Mouse (Mus musculus) kidney, postnatal 25 days (tissue): Measurements from ENCODE around the gene BC048679.
"Not testable (repeated sequence)": the region's sequence is repeated elsewhere in the genome, so short reads cannot be mapped to it uniquely, and the experiment has no call there.

Source experiments
- DNase-seq, 2 experiments: peaks; one replicate each; pipeline ENCODE4 v3.0.0; 2021; ENCODE audit warnings: mixed read lengths in 2 of 2

Gene BC048679

GRCm38 (mm10) chr7:81498181-81498580 is at the start of gene BC048679:
Gene BC048679, minus strand, starts transcription at chr7:81498281.
- DNase-seq: no peak

GRCm38 (mm10) chr7:81542934-81543333 is 44.9 kb upstream of the BC048679 start:
- DNase-seq: no peak

DNA sequence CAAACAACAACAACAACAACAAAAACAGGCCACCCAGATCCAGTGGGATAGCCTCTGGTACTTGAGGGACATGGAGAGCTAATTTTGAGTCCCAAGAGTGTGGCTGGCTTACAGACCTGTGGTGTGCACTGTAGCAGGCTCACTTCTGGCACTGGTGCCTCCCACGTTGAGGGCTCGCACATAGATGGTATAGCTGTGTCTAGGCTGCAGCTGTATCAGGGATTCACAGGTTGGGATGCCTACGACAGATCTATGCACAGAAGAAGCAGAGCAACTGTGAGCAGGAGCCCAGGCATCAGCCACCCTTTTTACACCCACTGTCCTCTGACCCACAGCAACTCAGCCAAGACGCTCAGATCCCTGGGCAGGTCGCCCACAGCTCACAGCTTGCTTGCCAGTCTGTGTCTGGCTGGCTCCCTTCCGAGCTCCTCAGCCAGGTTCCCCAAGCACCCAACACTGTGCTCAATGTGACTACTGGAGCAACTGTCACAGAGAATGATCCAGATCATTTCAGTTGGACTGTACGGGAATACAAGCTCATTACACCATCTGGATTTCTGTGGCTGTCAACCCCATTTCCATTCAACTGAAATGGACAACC is 43.9 kb upstream of the BC048679 start:
- peak; percentile 35 to 66 for DNase-seq

DNA sequence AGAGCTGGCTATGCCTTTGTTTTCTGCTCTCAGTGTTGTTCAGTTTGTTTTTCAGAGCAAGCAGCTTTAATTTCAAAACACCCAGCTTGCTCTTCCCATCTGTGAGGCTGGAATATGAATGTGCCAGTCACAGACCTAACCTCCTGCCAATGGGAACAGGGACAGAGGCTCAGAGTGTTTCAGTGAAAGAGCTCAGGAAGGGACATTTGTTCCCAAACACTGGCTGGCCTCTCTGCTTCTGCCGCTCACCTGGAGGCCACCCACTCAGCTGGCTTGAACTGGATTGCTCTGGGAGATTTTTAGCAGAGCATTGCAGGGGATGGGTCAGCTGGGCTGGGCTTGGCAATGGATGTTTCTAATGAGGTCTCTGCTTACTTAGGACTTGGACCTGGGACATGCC is 42.9 kb upstream of the BC048679 start:
- no peak for DNase-seq

- DNase-seq: no peak
Measured at GRCm38 (mm10) chr7:81539565-81539964, 41.5 kb upstream of the BC048679 start.

DNA sequence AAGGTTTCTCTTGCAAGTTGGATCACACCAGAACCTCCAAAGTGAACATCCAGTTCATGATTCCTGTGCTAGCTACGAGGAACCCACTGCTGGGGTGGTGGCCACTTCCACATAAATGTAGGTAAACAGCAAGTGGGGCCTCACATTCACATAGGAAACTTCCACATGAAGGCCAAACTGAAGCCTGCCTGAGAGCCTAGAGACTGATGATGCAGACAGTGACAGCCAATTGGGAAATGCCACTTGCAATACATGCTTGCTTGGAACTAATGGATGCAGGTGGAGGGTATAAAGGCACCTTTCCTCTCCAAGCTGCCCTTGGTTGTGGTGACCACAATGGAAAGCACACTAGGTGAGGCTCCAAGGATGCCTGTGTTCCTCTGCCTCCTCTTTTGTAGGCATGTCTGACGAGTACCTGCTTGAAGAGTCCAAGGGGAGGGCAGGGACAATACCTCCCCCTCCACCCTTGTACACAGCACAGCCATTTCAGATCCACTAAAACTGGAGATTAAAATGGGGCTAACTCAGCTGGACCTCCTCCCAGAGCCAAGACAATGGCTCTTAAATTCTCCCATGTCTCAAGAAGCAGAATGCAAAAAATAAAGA is 40.1 kb upstream of the BC048679 start:
- peak in 1 of 2 experiments; percentile 7 for DNase-seq

GRCm38 (mm10) chr7:81536478-81536877 is 38.4 kb upstream of the BC048679 start:
- DNase-seq: no peak

- DNase-seq: no peak
Measured at GRCm38 (mm10) chr7:81531462-81531861, 33.4 kb upstream of the BC048679 start.

DNA sequence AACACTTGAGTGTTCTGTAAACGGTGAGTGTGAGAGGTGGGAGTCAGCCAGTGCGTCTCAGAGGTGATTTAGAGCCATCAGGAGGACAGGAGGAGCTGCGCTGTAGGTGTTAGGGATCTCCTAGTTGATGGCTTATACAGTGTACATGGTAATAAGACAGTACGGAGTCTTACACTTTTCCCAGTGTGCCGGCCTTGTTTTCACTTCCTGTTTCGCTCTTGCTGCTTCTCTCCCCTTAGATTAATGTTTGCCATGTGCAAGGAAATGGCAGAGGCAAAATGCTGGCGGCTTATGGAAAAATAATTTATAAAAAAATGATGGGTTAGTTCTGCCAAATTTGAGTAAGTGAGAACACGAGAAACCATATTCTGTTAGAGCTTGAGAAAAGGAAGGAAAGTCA is 30.8 kb upstream of the BC048679 start:
- no peak for DNase-seq

DNA sequence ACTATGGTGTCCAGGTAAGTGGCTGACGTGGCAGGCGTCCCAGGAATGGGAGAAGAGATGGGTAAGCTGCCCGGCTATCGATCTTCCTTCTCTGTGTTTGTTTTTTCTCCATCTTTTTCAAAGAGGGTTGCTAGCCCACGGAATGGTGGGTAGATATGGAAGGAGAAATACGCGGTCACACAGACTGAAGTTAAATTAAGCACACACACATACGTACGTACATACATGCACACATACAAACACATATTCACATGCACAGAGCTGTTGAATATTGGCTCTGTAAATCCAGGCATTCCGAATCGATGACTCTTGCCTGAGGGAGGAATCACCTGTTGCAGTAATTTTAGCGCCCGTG is 25.6 kb upstream of the BC048679 start:
- no peak for DNase-seq

- peak; percentile 89 to 93 for DNase-seq
Measured at GRCm38 (mm10) chr7:81523008-81523662, 25.1 kb upstream of the BC048679 start.

- peak in 1 of 2 experiments; percentile 18 for DNase-seq
Measured at GRCm38 (mm10) chr7:81516154-81517030, 18.3 kb upstream of the BC048679 start.

DNA sequence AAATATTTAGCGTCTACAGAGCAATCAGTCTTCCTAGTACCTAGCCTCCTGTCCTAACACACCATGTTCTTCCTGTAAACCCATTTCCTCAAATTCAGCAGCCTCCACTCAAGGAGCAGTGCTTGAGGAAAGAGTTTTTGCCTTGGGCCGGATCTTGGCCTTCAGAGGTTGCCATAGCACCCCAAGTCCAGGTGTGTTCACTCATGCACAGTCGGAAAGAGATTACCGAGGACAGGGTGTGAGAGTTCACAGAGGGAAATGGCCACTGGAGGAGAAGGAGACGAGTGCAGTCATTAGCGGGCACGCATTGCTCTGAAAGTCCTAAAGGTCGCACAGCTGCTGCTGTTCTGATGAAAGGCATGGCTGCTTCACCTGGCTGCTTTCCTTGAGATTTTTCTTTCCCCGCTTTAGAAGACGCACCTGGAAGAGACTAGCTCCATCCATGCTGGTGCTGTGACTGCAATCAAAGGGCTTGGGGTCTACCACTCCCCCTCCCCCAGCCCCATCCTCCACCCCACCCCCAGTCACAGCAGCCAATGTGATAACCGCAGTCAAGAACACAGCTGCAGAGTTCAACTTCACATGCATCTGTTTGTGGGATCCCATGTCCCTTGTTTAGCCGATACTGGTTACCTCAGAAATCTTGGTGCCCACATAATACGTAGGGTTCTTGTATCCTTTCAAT is 17.0 kb upstream of the BC048679 start:
- DNase-seq: peak; percentile 14 to 59

- DNase-seq: no peak
Measured at GRCm38 (mm10) chr7:81501050-81501449, 3.0 kb upstream of the BC048679 start.

DNA sequence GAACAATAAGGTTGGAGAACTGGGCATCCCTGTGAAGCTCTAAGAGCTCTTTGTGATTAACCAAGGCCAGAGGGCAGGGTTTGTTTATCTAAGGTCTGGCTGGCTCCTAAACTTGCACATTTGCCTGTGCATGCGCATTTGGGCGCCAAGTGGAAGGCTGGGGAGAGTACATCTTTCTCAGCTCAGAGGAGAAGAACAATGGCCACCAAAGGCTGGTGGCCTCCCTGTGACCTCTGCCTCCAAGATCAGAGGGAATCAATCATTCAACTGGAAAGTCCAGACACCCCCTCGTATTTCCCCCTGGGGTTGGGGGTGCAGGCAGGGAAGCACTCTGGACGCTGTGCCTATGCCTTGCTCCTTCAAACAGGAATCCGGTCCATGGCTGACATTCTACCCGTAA is 910 bp downstream of the BC048679 start:
- DNase-seq: no peak

- DNase-seq: peak; percentile 56 to 78
Measured at GRCm38 (mm10) chr7:81493331-81494021, 4.6 kb downstream of the BC048679 start, which contains the start of gene Ap3b2. Gene Ap3b2, minus strand, starts transcription at chr7:81493925.

DNA sequence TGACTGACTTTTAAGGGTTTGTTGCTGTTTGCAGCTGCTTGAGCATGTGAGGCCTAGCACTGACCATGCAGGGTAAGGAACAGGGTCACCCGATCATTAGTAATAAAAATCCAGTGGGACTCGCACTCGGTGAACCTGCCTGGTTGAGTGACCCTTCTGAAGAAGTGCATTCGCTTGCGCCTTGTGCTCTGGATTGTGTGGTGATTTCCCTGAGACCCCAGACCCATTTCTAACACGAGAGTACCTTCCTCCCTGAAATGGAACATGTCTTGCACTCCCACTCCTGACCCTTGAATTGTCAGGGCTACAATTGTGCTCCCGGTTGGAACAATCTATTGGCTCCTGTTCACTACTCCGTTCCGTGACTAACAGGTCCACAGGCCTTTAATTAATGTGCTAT is 5.5 kb downstream of the BC048679 start:
- DNase-seq: no peak

DNA sequence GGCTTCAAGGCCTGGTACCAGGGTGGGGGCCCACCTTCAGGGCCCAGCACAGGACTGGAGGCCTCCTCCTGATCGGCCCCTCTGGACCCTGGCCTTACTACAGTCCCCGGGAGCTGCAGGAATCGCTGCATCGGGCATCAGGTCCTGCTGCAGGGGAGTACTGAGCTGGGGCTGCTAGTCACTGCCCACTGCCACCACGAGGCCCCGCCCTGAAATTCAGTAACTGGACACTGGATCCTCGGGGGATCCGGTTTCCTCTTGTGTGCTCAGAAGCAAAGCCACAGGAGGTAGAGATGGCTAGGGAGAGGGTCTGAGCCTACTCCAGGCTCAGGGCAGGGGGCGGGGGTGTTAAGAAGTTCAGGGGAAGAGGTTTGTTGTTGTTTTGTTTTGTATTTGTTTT is 8.4 kb downstream of the BC048679 start:
- DNase-seq: no peak

- no peak for DNase-seq
Measured at GRCm38 (mm10) chr7:81480800-81481199, 17.3 kb downstream of the BC048679 start.

DNA sequence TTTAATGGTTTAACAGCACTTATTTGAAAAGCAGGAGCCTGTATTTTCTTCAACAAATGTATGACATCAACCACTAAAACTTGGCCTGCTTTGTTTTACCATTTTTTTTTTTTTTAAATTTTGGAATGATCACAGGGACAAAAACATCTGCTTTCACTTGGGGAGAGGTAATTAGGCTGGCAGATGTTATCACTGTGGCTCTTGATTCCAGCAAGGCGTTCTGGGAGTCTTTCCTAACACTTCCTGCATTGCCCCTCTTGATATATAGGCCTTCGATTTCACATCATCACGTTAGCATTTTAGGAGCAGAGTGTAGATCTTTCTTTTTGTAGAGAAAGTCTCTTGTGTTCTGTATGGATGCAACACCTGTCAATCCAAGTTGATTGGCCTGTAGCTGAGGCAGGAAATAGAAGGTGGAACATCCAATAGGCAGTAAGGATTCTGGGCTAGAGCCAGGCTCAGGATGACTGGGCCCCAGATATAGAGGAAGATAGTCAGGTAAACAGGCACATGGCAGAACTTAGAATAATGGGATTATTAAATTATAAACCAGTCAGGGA is 18.5 kb downstream of the BC048679 start:
- no peak for DNase-seq

- not testable (repeated sequence) for DNase-seq
Measured at GRCm38 (mm10) chr7:81478261-81478660, 19.8 kb downstream of the BC048679 start.

- no peak for DNase-seq
Measured at GRCm38 (mm10) chr7:81476833-81477232, 21.2 kb downstream of the BC048679 start.
